Mouse (Mus musculus) E14TG2a.4 (cell line): ENCODE data around the gene Klhdc1.

ENCODE experiments used
- CTCF ChIP-seq: conservative IDR thresholded peaks from 2 replicates; pipeline ENCODE4 v1.5.1; 2014; ENCODE audit warnings: low read length
- NANOG ChIP-seq: IDR thresholded peaks from 2 replicates; pipeline ENCODE4 v1.6.1; 2014; ENCODE audit warnings: borderline replicate concordance, low read length, mixed read lengths
- POU5F1 ChIP-seq: IDR thresholded peaks from 2 replicates; pipeline ENCODE4 v1.6.1; 2014; ENCODE audit warnings: low read length, borderline replicate concordance

DNA sequence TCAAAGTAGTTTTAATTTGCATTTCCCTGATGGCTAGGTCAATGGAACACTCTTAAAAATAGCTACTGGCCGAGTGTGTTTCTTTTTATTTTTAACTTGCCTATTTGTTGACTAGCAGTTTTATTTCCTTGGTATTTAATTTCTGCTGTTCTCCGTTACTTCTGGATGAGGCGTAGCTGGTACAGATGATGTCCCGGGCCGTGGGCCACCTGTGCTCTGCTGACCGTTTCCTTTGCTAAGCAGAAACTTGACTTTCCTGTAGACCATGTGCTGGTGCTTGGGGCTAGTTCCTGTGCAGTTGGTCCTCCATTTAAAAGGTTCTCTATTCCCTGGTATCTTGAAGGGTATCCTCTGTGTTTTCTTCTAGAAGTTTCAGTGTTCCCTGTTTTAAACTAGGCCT is 51.4 kb downstream of the Klhdc1 start:
- TF ChIP-seq CTCF (no peak), POU5F1 (no peak), NANOG (no peak)
